Mouse (Mus musculus): ENCODE data around the gene Emilin2. TPM values are rescaled to one million over a fixed set of nuclear protein-coding genes. Genes with fewer than 3 reads are reported as not detected.

The Emilin2 gene
- polyA plus RNA-seq (2012; ENCODE audit: low replicate concordance), result 62.9 and 228 TPM in 2 replicates

DNA sequence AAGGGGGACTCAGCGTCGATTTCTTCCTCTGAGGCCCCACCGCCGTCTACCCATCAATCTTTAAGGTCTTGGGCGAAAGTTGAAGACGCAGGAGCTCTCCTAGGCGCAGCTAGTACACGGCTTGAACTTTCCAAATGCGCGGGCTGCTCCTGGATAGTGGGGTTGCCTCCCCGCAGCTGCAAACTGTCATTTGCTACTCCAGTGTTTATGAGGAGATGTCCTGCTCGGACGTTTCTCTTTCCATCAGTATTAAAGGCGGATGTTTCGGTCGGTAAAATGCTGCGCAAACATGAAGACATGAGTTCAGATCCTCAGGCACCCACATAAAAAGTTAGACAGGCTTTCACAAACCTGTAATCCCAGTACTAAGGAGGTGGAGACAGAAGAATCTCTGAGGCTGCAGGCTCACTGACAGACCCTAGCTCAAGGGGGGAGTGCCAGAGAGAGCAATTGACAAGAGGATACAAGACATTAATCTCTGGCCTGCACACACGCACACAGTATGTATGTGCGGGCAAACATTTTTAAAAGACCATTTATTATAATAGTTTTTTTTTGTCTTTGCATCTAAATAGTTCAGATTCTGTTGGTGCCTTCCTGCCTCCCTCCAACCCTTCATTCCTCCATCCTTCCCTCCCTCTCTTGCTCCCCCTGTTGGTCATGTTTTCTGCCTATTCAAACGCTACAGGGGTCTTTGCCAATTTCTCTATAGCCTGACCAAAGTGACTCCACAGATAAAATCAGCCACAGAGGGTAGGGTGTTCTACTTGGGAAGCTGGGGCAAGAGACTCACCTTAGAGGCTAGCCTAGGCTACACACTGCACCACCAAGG, at the start of gene Emilin2:
Gene Emilin2 (minus strand): TSS at position 639 of the 832 bp plus-strand sequence.

Other genes with a start within 250 kb of the Emilin2 start
- 8.6 and 12.3 TPM in 2 replicates for gene Lpin2, start 129.4 kb downstream of the Emilin2 start, polyA plus RNA-seq (2012; ENCODE audit: low replicate concordance)
- 0.29 TPM in 1 of 2 replicates, not detected in the other for gene Gm4707, start 147.9 kb upstream of the Emilin2 start, polyA plus RNA-seq (2012; ENCODE audit: low replicate concordance)
- gene Smchd1, start 163.4 kb upstream of the Emilin2 start, polyA plus RNA-seq (2012; ENCODE audit: low replicate concordance), result 12.1 and 20.5 TPM in 2 replicates
- 0.14 and 1.8 TPM in 2 replicates for gene Ndc80, start 214.9 kb upstream of the Emilin2 start, polyA plus RNA-seq (2012; ENCODE audit: low replicate concordance)
- gene Spdya, start 240.1 kb upstream of the Emilin2 start, polyA plus RNA-seq (2012; ENCODE audit: low replicate concordance), result not detected in 2 replicates